In genomic region chr2:58680794-58681193, GRCm38 (mm10) we compare ENCODE assay signal across 8 mouse cellular contexts.
DNase-seq lines count a peak whose midpoint lies in the region; ATAC-seq and TF ChIP-seq lines count a peak whose summit lies in the region.

No protein-coding gene starts in this region.

- no peak overlapping the region for H3K4me2 ChIP-seq in midbrain, embryonic 13.5 days (replicated peaks)
- H3K4me2 ChIP-seq in midbrain, postnatal 0 days (ENCODE audit: low read depth, low read length, poor library complexity, severe bottlenecking): no peak overlapping the region

- H3K4me3 ChIP-seq in midbrain, embryonic 10.5 days: no peak overlapping the region
- H3K4me3 ChIP-seq in midbrain, embryonic 13.5 days (replicated peaks): no peak overlapping the region
- H3K4me3 ChIP-seq in heart, embryonic 10.5 days: no peak overlapping the region
- H3K4me3 ChIP-seq in midbrain, postnatal 0 days (ENCODE audit: low read depth, low read length): no peak overlapping the region

- peak; percentile 52 for DNase-seq in midbrain, embryonic 10.5 days (ENCODE audit: low spot score)
- peak; percentile 52 for DNase-seq in R1 (ENCODE audit: low read depth, low spot score)
- DNase-seq in embryo, embryonic 10 days (ENCODE audit: low spot score): peak; percentile 52
- peak; percentile 71 for DNase-seq in heart, embryonic 10.5 days (ENCODE audit: low spot score)
- DNase-seq in layer of hippocampus, postnatal 14 days (ENCODE audit: low spot score in 2 of 2): peak; percentile 54 to 76
- peak; percentile 81 for DNase-seq in midbrain, postnatal 0 days (ENCODE audit: low spot score)

- H3K36me3 ChIP-seq in midbrain, embryonic 10.5 days: no peaks in the 10 kb centered on the region
- no peaks in the 10 kb centered on the region for H3K36me3 ChIP-seq in midbrain, embryonic 13.5 days
- H3K36me3 ChIP-seq in heart, embryonic 10.5 days: no peaks in the 10 kb centered on the region
- H3K36me3 ChIP-seq in midbrain, postnatal 0 days (ENCODE audit: insufficient read depth, low read length): no peaks in the 10 kb centered on the region

- no peaks in the 10 kb centered on the region for H3K27me3 ChIP-seq in midbrain, embryonic 10.5 days (ENCODE audit: low read depth, poor library complexity, severe bottlenecking)
- no peaks in the 10 kb centered on the region for H3K27me3 ChIP-seq in midbrain, embryonic 13.5 days
- no peaks in the 10 kb centered on the region for H3K27me3 ChIP-seq in heart, embryonic 10.5 days (ENCODE audit: insufficient read depth, poor library complexity, severe bottlenecking)
- H3K27me3 ChIP-seq in midbrain, postnatal 0 days (ENCODE audit: insufficient read depth, low read length): no peaks in the 10 kb centered on the region

- H3K27ac ChIP-seq in midbrain, embryonic 10.5 days (replicated peaks): no peak overlapping the region
- no peak overlapping the region for H3K27ac ChIP-seq in midbrain, embryonic 13.5 days
- H3K27ac ChIP-seq in heart, embryonic 10.5 days: no peak overlapping the region
- no peak overlapping the region for H3K27ac ChIP-seq in midbrain, postnatal 0 days (ENCODE audit: low read depth, low read length)

- H3K4me1 ChIP-seq in midbrain, embryonic 10.5 days: no peaks in the 10 kb centered on the region
- H3K4me1 ChIP-seq in midbrain, embryonic 13.5 days (replicated peaks): no peaks in the 10 kb centered on the region
- H3K4me1 ChIP-seq in heart, embryonic 10.5 days: no peaks in the 10 kb centered on the region
- no peaks in the 10 kb centered on the region for H3K4me1 ChIP-seq in midbrain, postnatal 0 days (ENCODE audit: insufficient read depth, low read length)

- no peak overlapping the region for H3K9ac ChIP-seq in midbrain, embryonic 13.5 days (replicated peaks)
- H3K9ac ChIP-seq in midbrain, postnatal 0 days (replicated peaks; ENCODE audit: low read length, poor library complexity, severe bottlenecking): no peak overlapping the region

- peak; percentile 86 for TF ChIP-seq CTCF in midbrain, postnatal 0 days (IDR thresholded peaks at IDR 0.05)

- H3K9me3 ChIP-seq in midbrain, embryonic 10.5 days (replicated peaks): no peaks in the 10 kb centered on the region
- H3K9me3 ChIP-seq in midbrain, embryonic 13.5 days: no peaks in the 10 kb centered on the region
- no peaks in the 10 kb centered on the region for H3K9me3 ChIP-seq in heart, embryonic 10.5 days
- H3K9me3 ChIP-seq in midbrain, postnatal 0 days (ENCODE audit: low read length): no peaks in the 10 kb centered on the region

- ATAC-seq in midbrain, embryonic 13.5 days: no peak
- ATAC-seq in midbrain, postnatal 0 days (ENCODE audit: low FRiP score): no peak
- no peak for ATAC-seq in erythroid progenitor cell, adult 5-6 weeks (replicated peaks; ENCODE audit: low FRiP score, poor library complexity, severe bottlenecking)

- 42% methylated on average over 6 of the region's 6 CpGs for WGBS in midbrain, embryonic 10.5 days
- 38% methylated on average over 6 of the region's 6 CpGs for WGBS in midbrain, embryonic 13.5 days
- WGBS in heart, embryonic 10.5 days: 29% methylated on average over 6 of the region's 6 CpGs
- 36% methylated on average over 6 of the region's 6 CpGs for WGBS in midbrain, postnatal 0 days
